Comparison of ENCODE assay signal across 22 mouse cellular contexts in genomic region chr16:11973707-11974106, GRCm38 (mm10). TPM values are rescaled to one million over a fixed set of nuclear protein-coding genes. Genes with fewer than 3 reads are reported as not detected.
"Had no signal": no experiment of that assay in that cellular context is flagged by ENCODE, and none has a peak within 500 bp of the region (broad histone marks: within the 10 kb centered on the region; RNA-seq: fewer than 3 reads in every experiment).

No protein-coding gene starts in this region.

- H3K9ac ChIP-seq: limb, embryonic 13.5 days; liver, embryonic 12.5 days; liver, embryonic 15.5 days; midbrain, embryonic 12.5 days; midbrain, embryonic 15.5 days; neural tube, embryonic 13.5 days had no signal

- H3K4me3 ChIP-seq: limb, embryonic 10.5 days; limb, embryonic 13.5 days; liver, embryonic 12.5 days; liver, embryonic 15.5 days; midbrain, embryonic 12.5 days; midbrain, embryonic 15.5 days; myocyte; neural tube, embryonic 13.5 days had no signal

- H3K4me2 ChIP-seq: limb, embryonic 13.5 days; liver, embryonic 12.5 days; liver, embryonic 15.5 days; midbrain, embryonic 12.5 days; midbrain, embryonic 15.5 days; neural tube, embryonic 13.5 days had no signal

- ATAC-seq: liver, embryonic 12.5 days; midbrain, embryonic 15.5 days had no signal

- H3K27me3 ChIP-seq: liver, embryonic 12.5 days; liver, embryonic 15.5 days; midbrain, embryonic 12.5 days; midbrain, embryonic 15.5 days; neural tube, embryonic 13.5 days had no signal

- H3K36me3 ChIP-seq: limb, embryonic 10.5 days; limb, embryonic 13.5 days; liver, embryonic 12.5 days; liver, embryonic 15.5 days; midbrain, embryonic 12.5 days; midbrain, embryonic 15.5 days; neural tube, embryonic 13.5 days had no signal

- H3K9me3 ChIP-seq: limb, embryonic 10.5 days; limb, embryonic 13.5 days; liver, embryonic 12.5 days; liver, embryonic 15.5 days; midbrain, embryonic 12.5 days; midbrain, embryonic 15.5 days; neural tube, embryonic 13.5 days had no signal

- DNase-seq: kidney, adult 2 months; kidney, postnatal 25 days; liver; lung, adult 18-20 months; lung, postnatal 14 days; lung, postnatal 4 days; thymus, adult 18-20 months; thymus, postnatal 36 days had no signal

- H3K4me1 ChIP-seq: limb, embryonic 10.5 days; limb, embryonic 13.5 days; liver, embryonic 12.5 days; liver, embryonic 15.5 days; midbrain, embryonic 12.5 days; neural tube, embryonic 13.5 days had no signal

- H3K27ac ChIP-seq: kidney, postnatal 0 days; limb, embryonic 10.5 days; limb, embryonic 13.5 days; liver, embryonic 12.5 days; liver, embryonic 15.5 days; midbrain, embryonic 12.5 days; midbrain, embryonic 15.5 days; neural tube, embryonic 13.5 days had no signal

RNA-seq across cellular contexts. Expression of gene Shisa9, which starts 10.2 kb away (rescaled TPM):
- total RNA-seq: megakaryocyte progenitor cell, adult 5-6 weeks; megakaryocyte-erythroid progenitor cell, adult 5-6 weeks; monocyte, adult 5-6 weeks; neutrophil, adult 5-6 weeks had no signal
- polyA plus RNA-seq: large intestine, adult 2 months; myocyte had no signal
